Mouse (Mus musculus): Measurements from ENCODE around the gene Acsl1.

DNA sequence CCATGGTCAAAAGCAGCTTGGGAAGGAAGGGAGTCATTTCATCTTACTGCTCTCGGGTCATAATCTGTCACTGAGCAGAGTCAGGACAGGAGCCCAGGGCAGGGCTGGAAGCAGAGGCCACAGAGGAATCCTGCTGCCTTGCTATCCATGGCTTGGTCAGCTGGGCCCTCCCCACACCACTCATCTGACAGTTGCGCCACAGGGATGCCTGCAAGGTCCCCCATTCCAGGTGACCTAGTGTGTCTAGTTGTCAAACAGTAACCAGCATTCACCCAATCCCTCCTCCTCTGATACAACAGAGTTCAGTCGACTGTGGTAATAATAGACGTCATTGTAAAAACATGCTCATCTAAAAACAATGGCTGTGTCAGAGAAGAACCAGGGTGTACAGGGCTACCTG is 58.7 kb downstream of the Acsl1 start:
- TF ChIP-seq CTCF (IDR thresholded peaks at IDR 0.05; ENCODE audit: low read depth) (no peak), EP300 (IDR thresholded peaks at IDR 0.05; ENCODE audit: low read depth) (no peak)
